Mouse (Mus musculus) kidney, adult 2 months (tissue): ENCODE data around the gene Peak1. TPM values are rescaled to one million over a fixed set of nuclear protein-coding genes. Genes with fewer than 3 reads are reported as not detected.

Source experiments
- DNase-seq: peaks from one replicate; pipeline ENCODE4 v3.0.0; 2021
- H3K27ac ChIP-seq: fragments of 200-500 bp; 2 replicates; pipeline ENCODE4 v1.5.1; 2012; ENCODE audit warnings: low read depth, low read length, control low read depth, inconsistent platforms; ENCODE audit not compliant: insufficient read depth
- H3K27me3 ChIP-seq: fragments of 200-500 bp; replicated peaks from 2 replicates; pipeline ENCODE4 v1.6.1; 2012; ENCODE audit warnings: mild to moderate bottlenecking, moderate library complexity, low read length, inconsistent platforms; ENCODE audit not compliant: control insufficient read depth, insufficient read depth
- H3K36me3 ChIP-seq: fragments of 200-500 bp; 2 replicates; pipeline ENCODE4 v1.6.1; 2012; ENCODE audit warnings: mild to moderate bottlenecking, moderate library complexity, low read length, inconsistent platforms; ENCODE audit not compliant: control insufficient read depth, insufficient read depth
- H3K4me1 ChIP-seq: fragments of 200-500 bp; 2 replicates; pipeline ENCODE4 v1.6.1; 2011; ENCODE audit warnings: low read length; ENCODE audit not compliant: control insufficient read depth, insufficient read depth
- H3K4me3 ChIP-seq: fragments of 200-500 bp; 2 replicates; pipeline ENCODE4 v1.5.1; 2011; ENCODE audit warnings: mild to moderate bottlenecking, low read depth, low read length, control low read depth; ENCODE audit not compliant: insufficient read depth
- CTCF ChIP-seq: fragments of 200-500 bp; conservative IDR thresholded peaks from 2 replicates; pipeline ENCODE4 v1.5.1; 2011; ENCODE audit warnings: low read depth, mild to moderate bottlenecking, control low read depth, low read length, moderate library complexity, mixed read lengths; ENCODE audit not compliant: insufficient read depth, insufficient read length
- POLR2A ChIP-seq: fragments of 200-500 bp; IDR thresholded peaks from one replicate; pipeline ENCODE4 v1.6.1; 2011; ENCODE audit warnings: low read depth, low read length, control low read depth
- WGBS: fragments of 180-500 bp; shearing (Covaris S2); methylation state at CpG from one replicate; pipeline ENCODE4 v1.1.7; 2018; 5-methylcytosine and 5-hydroxymethylcytosine counted together
- polyA plus RNA-seq: library from polyadenylated mRNA; depleted of rRNA; stranded (reverse); fragments of >200 nt; gene quantifications from 2 replicates; pipeline ENCODE4 v1.2.3, GENCODE M21; 2012

The Peak1 gene
- polyA plus RNA-seq, 1 experiment = 8.5 TPM

GRCm38 (mm10) chr9:56271326-56272246 lies 146.3 kb downstream of the Peak1 start:
- Histone ChIP-seq H3K27me3 (no peaks in the 10 kb centered on the region), H3K4me1 (no peaks in the 10 kb centered on the region), H3K36me3 (no peaks in the 10 kb centered on the region), H3K27ac (no peak overlapping the region), H3K4me3 (no peak overlapping the region)
- TF ChIP-seq CTCF (no peak), POLR2A (no peak)
- DNase-seq = no peak
- WGBS = 87% methylated on average over 21 of the region's 21 CpGs

- no peaks in the 10 kb centered on the region for H3K27me3 ChIP-seq
- no peaks in the 10 kb centered on the region for H3K36me3 ChIP-seq
- WGBS = 83% methylated on average over 3 of the region's 3 CpGs
- H3K27ac ChIP-seq = no peak overlapping the region
- H3K4me1 ChIP-seq = no peaks in the 10 kb centered on the region; the same call in 1 of the 2 replicates
- no peak for DNase-seq
- H3K4me3 ChIP-seq = no peak overlapping the region
- no peak for TF ChIP-seq POLR2A
- no peak for TF ChIP-seq CTCF
Measured at GRCm38 (mm10) chr9:56269101-56269500, 148.8 kb downstream of the Peak1 start.

GRCm38 (mm10) chr9:56266200-56266815 lies 151.6 kb downstream of the Peak1 start:
- DNase-seq = peak; percentile 56
- H3K4me1 ChIP-seq = no peaks in the 10 kb centered on the region; the same call in 1 of the 2 replicates
- no peak for TF ChIP-seq POLR2A
- no peak for TF ChIP-seq CTCF
- H3K27me3 ChIP-seq = no peaks in the 10 kb centered on the region
- H3K27ac ChIP-seq = peak overlapping the region; percentile 91
- no peaks in the 10 kb centered on the region for H3K36me3 ChIP-seq
- 72% methylated on average over 7 of the region's 7 CpGs for WGBS
- no peak overlapping the region for H3K4me3 ChIP-seq

- WGBS = 69% methylated on average over 5 of the region's 5 CpGs
- H3K36me3 ChIP-seq = no peaks in the 10 kb centered on the region
- peak overlapping the region; percentile 91 for H3K27ac ChIP-seq
- TF ChIP-seq POLR2A (no peak), CTCF (no peak)
- no peak overlapping the region for H3K4me3 ChIP-seq
- no peaks in the 10 kb centered on the region; the same call in 1 of the 2 replicates for H3K4me1 ChIP-seq
- DNase-seq = peak; percentile 52
- H3K27me3 ChIP-seq = no peaks in the 10 kb centered on the region
Measured at GRCm38 (mm10) chr9:56265460-56266199, 152.2 kb downstream of the Peak1 start.

GRCm38 (mm10) chr9:56265022-56265360 lies 152.9 kb downstream of the Peak1 start:
- H3K4me3 ChIP-seq = no peak overlapping the region
- peak overlapping the region; percentile 51; the same call in 1 of the 2 replicates for H3K27ac ChIP-seq
- TF ChIP-seq POLR2A (no peak), CTCF (no peak)

GRCm38 (mm10) chr9:56264308-56265021 lies 153.4 kb downstream of the Peak1 start:
- Histone ChIP-seq H3K27ac (peak overlapping the region; percentile 51; the same call in 1 of the 2 replicates), H3K4me3 (no peak overlapping the region), H3K36me3 (no peaks in the 10 kb centered on the region), H3K4me1 (no peaks in the 10 kb centered on the region; the same call in 1 of the 2 replicates), H3K27me3 (no peaks in the 10 kb centered on the region)
- 29% methylated on average over 7 of the region's 7 CpGs for WGBS
- TF ChIP-seq CTCF (peak; percentile 81), POLR2A (no peak)
- DNase-seq = peak; percentile 71

More at GRCm38 (mm10) chr9:56265022-56265360, 152.9 kb downstream of the Peak1 start:
- no peak for DNase-seq
- WGBS = 26% methylated on average over 8 of the region's 8 CpGs
- Histone ChIP-seq H3K4me1 (no peaks in the 10 kb centered on the region; the same call in 1 of the 2 replicates), H3K27me3 (no peaks in the 10 kb centered on the region), H3K36me3 (no peaks in the 10 kb centered on the region)
